Mouse (Mus musculus): ENCODE results near the gene Grk5.

DNA sequence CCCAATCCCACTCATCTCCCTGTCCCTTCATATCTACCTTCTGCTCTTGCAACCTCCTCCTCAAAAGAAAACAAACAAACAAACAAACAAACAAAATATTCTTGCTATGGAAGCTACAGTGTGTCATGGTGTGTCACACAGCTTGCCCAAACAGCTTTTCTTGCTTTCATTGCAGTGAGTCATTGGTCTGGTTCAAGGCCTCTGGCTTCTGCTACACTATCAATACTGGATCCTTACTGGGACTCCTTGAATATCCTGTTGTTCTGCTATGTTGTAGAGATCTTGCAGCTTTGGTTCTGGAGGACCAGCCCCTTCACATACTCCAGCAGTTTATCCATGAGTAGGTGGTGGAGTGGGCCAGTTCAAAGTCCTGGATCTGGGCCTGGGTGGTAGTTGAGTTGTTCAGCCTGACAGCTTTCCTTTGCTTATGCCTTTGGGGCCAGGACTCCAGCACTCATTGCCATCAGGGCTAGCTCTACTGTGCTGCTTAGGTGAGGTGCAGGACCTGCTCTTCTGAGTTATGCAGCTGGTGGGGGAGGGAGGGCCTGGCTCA is 66.7 kb downstream of the Grk5 start:
- TF ChIP-seq CTCF (IDR thresholded peaks at IDR 0.05; ENCODE audit: low read depth), result no peak
- TF ChIP-seq EP300 (IDR thresholded peaks at IDR 0.05; ENCODE audit: low read depth), result no peak

Measured in liver, embryonic 14.5 days (tissue).